Mouse (Mus musculus) E14TG2a.4 (cell line): ENCODE measurements around the gene Spred1.
A peak's percentile ranks its signal among the peaks of the same experiment; 100 is the strongest.

Experiments used
- H3K27me3 ChIP-seq: 2 replicates; pipeline ENCODE4 v1.6.1; 2014; ENCODE audit warnings: low read length, control low read depth; ENCODE audit not compliant: insufficient read depth
- H3K36me3 ChIP-seq: 2 replicates; pipeline ENCODE4 v1.6.1; 2014; ENCODE audit warnings: low read length, control low read depth; ENCODE audit not compliant: insufficient read depth
- H3K4me1 ChIP-seq: replicated peaks from 2 replicates; pipeline ENCODE4 v1.6.1; 2014; ENCODE audit warnings: low read depth, low read length, control low read depth
- H3K4me3 ChIP-seq: replicated peaks from 2 replicates; pipeline ENCODE4 v1.5.1; 2014; ENCODE audit warnings: mild to moderate bottlenecking, low read length
- H3K9me3 ChIP-seq: 2 replicates; pipeline ENCODE4 v1.6.1; 2014; ENCODE audit warnings: low read length, control low read depth
- CTCF ChIP-seq: conservative IDR thresholded peaks from 2 replicates; pipeline ENCODE4 v1.5.1; 2014; ENCODE audit warnings: low read length
- NANOG ChIP-seq: IDR thresholded peaks from 2 replicates; pipeline ENCODE4 v1.6.1; 2014; ENCODE audit warnings: borderline replicate concordance, low read length, mixed read lengths
- POU5F1 ChIP-seq: IDR thresholded peaks from 2 replicates; pipeline ENCODE4 v1.6.1; 2014; ENCODE audit warnings: low read length, borderline replicate concordance

Spred1 gene

DNA sequence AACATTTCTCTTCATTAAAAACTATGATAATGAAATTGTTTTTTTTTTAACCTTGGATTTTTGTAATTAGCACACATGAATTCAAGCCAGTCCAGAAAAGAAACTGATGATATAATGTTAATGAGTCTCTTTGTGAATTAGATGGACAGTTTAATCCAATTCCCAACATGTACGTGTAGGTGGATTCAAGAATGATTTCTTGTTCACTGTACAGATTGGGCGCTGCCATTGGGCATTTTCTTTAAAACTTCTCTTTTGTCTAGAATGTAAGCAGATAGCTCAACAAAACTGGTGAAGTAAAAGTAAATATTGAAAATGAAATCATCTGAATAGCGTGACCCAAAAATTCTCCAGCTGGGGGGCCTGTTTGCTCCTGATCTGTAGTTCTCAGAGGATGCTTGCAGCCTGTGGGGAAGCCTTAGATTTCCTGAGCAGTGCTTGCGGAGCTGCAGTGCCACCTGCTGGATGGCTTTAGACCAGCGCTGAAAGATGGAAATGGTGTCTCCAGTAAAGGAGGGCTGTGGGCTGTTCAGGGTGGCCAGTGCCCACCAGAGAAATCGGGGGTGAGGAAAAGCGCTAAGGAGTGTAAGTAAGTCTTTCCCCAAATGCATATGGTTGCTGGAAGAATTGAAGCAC, 59.2 kb downstream of the Spred1 start:
- Histone ChIP-seq H3K27me3 (no peaks in the 10 kb centered on the region), H3K9me3 (no peaks in the 10 kb centered on the region), H3K4me3 (no peak overlapping the region), H3K36me3 (peaks cover 79% of the 10 kb centered on the region), H3K4me1 (peaks cover 25% of the 10 kb centered on the region)
- peak; percentile 82 for TF ChIP-seq CTCF
- TF ChIP-seq NANOG = no peak
- TF ChIP-seq POU5F1 = no peak

DNA sequence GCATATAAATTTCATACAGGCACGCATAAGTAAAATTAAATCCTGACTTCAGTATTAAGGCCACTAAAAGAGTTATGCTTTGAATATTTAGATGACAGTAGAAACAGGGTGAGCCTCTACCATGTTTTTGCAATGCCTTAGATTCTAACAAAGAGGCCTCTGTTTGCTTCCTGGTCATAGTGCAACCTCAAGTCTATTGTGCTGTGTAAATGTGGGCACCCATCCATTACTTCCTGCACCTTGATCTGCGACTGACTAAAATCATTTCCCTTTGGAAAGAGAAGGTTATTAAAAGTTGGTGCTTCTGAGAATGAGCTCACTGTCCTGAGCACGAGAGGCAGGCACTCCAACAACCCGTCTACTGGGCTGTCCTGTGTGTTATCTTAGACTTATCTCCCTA, 64.4 kb downstream of the Spred1 start:
- TF ChIP-seq NANOG (no peak), POU5F1 (no peak), CTCF (no peak)
- Histone ChIP-seq H3K27me3 (no peaks in the 10 kb centered on the region), H3K4me3 (no peak overlapping the region), H3K4me1 (peaks cover 14% of the 10 kb centered on the region; the same call in 1 of the 2 replicates), H3K36me3 (peaks cover 73% of the 10 kb centered on the region), H3K9me3 (no peaks in the 10 kb centered on the region)

DNA sequence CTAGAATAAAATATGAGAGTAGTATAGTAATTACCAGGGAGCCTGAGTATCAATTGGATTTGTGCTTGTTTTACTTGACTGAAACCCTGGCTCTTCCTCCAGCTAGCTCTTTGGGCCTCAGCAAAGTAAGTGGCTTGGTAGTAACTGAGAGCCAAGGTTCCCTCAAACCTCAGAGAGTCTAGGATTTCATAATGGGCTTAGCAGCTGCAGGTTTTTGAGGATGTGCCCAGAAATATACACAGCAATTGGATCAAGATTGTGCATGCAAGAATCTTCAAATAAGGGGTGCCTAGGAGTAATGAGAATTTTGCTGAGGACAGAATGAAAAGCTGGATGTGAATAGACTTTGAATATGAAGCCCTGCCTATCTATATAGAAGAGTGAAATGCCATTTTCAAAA, 69.7 kb downstream of the Spred1 start:
- Histone ChIP-seq H3K36me3 (peaks cover 27% of the 10 kb centered on the region), H3K27me3 (peaks cover under 1% of the 10 kb centered on the region; the same call in 1 of the 2 replicates), H3K4me3 (no peak overlapping the region), H3K4me1 (peaks cover 38% of the 10 kb centered on the region), H3K9me3 (no peaks in the 10 kb centered on the region)
- TF ChIP-seq NANOG (no peak), CTCF (no peak), POU5F1 (no peak)

DNA sequence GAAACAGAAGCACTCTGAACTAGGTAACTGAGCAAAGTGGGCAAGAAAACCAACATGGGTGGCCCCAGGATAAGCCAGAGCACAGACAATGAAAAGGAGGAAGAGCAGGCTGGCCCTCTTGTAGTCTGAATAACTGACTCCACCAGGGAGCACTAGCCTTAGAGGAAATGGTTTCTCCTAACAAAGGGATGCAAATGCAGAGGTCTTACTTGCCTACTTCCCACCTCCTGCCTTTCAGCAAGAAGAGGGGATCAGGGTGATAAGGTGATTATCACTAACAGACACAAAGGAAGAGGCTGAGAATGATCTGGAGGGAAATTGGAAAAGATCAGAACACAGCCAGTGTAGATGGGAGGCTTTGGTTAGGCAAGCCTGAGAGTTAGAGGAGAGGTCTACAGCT, 73.1 kb downstream of the Spred1 start:
- Histone ChIP-seq H3K4me3 (no peak overlapping the region; the same call in 1 of the 2 replicates), H3K27me3 (peaks cover 3% of the 10 kb centered on the region; the same call in 1 of the 2 replicates), H3K4me1 (peaks cover 36% of the 10 kb centered on the region), H3K36me3 (0 out of 2 replicates have a peak, but pooled peaks cover 4% of the 10 kb centered on the region), H3K9me3 (no peaks in the 10 kb centered on the region)
- TF ChIP-seq NANOG = 0 out of 2 replicates have a peak, but pooled peaks have one; percentile 53
- no peak for TF ChIP-seq POU5F1

DNA sequence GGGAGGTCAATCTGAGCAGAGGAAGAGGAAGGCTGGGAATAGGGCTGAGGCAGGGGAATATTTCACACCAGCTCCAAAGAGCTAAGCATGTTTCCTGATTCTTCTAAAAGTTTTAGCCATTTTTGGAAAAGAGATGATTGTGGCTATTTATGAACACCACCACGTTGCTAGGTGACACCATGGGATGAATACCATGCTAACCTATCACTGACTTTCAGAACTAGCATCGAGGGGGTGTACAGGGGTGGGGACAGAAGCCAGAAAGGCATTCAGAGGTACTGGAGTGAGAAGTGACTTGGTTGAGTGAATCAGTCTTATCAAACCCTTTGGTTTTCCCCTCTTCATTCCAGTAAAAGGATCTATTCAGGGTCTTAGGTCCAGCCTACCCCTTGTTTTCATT, 74.0 kb downstream of the Spred1 start:
- Histone ChIP-seq H3K9me3 (no peaks in the 10 kb centered on the region), H3K4me1 (peaks cover 36% of the 10 kb centered on the region), H3K27me3 (peaks cover 3% of the 10 kb centered on the region; the same call in 1 of the 2 replicates), H3K4me3 (no peak overlapping the region), H3K36me3 (0 out of 2 replicates have a peak, but pooled peaks cover 4% of the 10 kb centered on the region)
- no peak for TF ChIP-seq NANOG
- TF ChIP-seq CTCF = no peak
- no peak for TF ChIP-seq POU5F1

DNA sequence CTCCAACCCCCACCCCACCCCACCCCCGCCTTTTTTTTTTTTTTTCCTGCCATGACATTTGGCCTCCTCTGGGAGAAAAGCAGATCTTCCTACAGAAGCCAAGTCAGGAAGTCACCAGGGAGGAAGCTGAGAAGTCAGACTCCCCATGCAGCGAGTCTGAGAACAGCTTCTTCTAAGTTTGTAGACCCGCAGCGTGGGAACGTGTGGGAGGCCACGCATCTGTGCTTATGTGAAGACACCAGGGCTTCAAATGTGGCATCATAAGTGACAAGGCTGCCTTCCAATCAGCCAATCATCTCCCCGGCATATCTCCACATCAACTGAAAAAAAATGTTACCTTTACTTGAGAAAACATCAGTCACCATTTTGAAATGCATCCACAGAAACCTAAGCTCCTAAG, 74.4 kb downstream of the Spred1 start:
- peaks cover 3% of the 10 kb centered on the region; the same call in 1 of the 2 replicates for H3K27me3 ChIP-seq
- 0 out of 2 replicates have a peak, but pooled peaks cover 4% of the 10 kb centered on the region for H3K36me3 ChIP-seq
- H3K4me3 ChIP-seq = no peak overlapping the region
- peaks cover 36% of the 10 kb centered on the region for H3K4me1 ChIP-seq
- H3K9me3 ChIP-seq = no peaks in the 10 kb centered on the region
- TF ChIP-seq CTCF = no peak
- TF ChIP-seq POU5F1 = no peak
- no peak for TF ChIP-seq NANOG

DNA sequence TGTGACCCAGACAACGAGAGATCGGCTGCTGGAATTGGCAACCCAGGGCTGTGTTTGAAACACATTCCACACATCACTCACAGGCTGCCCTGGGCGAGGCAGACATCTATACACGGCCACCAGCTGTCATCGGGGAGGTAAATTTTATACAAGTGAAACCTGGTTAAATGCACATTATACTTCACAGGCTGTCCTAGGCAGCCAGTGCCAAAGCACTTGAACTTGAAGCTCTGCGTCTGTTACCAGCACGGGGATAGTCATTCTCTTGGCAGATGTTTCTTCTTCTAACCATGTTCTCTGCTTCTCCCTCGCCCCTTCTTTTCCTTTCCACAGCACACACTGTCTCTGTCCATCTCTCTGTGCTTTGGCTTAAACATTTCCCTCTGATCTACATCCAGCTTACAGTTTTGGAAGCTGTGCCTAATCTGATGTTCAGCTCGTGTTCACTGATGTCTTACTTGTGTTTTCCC, 79.7 kb downstream of the Spred1 start:
- Histone ChIP-seq H3K4me1 (peaks cover 11% of the 10 kb centered on the region), H3K9me3 (no peaks in the 10 kb centered on the region), H3K27me3 (peaks cover 3% of the 10 kb centered on the region; the same call in 1 of the 2 replicates), H3K4me3 (no peak overlapping the region), H3K36me3 (no peaks in the 10 kb centered on the region)
- TF ChIP-seq CTCF (no peak), NANOG (no peak), POU5F1 (no peak)

DNA sequence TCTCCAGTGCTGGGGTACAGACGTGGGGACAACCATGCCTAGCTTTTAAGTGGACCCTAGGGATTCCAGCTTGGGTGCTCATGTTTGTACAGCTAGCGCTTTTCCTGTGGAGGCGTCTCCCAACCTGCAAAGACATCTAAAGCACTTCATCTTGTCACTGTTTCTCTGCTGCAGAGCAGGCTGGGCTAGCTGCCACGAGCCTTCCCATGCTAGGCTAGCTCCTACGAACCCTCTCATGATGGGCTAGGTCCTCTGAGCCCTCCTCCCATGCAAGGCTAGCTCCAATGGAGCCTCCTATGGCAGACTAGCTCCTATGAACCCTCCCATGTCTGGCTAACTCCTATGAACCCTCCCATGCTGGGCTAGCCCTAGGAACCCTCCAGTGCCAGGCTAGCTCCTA, 82.2 kb downstream of the Spred1 start:
- Histone ChIP-seq H3K4me1 (peaks cover 4% of the 10 kb centered on the region; the same call in 1 of the 2 replicates), H3K9me3 (no peaks in the 10 kb centered on the region)
- TF ChIP-seq NANOG = no peak
- TF ChIP-seq CTCF = no peak
- TF ChIP-seq POU5F1 = no peak

DNA sequence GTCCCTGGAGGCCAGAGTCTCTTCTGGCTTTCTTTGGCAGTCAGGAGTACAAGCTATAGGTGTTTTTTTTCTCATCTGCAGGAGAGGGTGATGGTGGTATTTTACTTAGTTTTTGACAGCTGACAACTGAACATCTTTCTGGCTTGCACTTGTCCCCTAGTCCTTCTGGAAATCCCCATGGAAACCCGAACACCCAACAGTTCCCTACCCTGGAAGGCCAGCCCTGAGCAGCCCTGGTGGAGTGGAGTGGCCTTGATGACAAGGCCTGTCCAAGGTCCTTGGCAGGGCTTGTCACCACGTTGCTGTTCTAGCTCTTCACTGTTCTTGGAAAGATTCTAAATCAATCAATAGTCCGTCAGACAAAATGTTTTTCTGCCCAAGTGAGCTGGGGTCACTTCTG, 83.4 kb downstream of the Spred1 start:
- Histone ChIP-seq H3K4me3 (no peak overlapping the region), H3K4me1 (peaks cover 8% of the 10 kb centered on the region), H3K9me3 (no peaks in the 10 kb centered on the region), H3K27me3 (no peaks in the 10 kb centered on the region; the same call in 1 of the 2 replicates), H3K36me3 (no peaks in the 10 kb centered on the region)
- TF ChIP-seq NANOG = no peak
- no peak for TF ChIP-seq POU5F1
- TF ChIP-seq CTCF = no peak

More for the DNA sequence above, 82.2 kb downstream of the Spred1 start:
- Histone ChIP-seq H3K36me3 (no peaks in the 10 kb centered on the region), H3K4me3 (no peak overlapping the region), H3K27me3 (no peaks in the 10 kb centered on the region; the same call in 1 of the 2 replicates)
